Mouse (Mus musculus): ENCODE measurements around the gene Wdr76.
"Not testable (repeated sequence)": the region's sequence is repeated elsewhere in the genome, so short reads cannot be mapped to it uniquely, and the experiment has no call there.

Wdr76 gene

DNA sequence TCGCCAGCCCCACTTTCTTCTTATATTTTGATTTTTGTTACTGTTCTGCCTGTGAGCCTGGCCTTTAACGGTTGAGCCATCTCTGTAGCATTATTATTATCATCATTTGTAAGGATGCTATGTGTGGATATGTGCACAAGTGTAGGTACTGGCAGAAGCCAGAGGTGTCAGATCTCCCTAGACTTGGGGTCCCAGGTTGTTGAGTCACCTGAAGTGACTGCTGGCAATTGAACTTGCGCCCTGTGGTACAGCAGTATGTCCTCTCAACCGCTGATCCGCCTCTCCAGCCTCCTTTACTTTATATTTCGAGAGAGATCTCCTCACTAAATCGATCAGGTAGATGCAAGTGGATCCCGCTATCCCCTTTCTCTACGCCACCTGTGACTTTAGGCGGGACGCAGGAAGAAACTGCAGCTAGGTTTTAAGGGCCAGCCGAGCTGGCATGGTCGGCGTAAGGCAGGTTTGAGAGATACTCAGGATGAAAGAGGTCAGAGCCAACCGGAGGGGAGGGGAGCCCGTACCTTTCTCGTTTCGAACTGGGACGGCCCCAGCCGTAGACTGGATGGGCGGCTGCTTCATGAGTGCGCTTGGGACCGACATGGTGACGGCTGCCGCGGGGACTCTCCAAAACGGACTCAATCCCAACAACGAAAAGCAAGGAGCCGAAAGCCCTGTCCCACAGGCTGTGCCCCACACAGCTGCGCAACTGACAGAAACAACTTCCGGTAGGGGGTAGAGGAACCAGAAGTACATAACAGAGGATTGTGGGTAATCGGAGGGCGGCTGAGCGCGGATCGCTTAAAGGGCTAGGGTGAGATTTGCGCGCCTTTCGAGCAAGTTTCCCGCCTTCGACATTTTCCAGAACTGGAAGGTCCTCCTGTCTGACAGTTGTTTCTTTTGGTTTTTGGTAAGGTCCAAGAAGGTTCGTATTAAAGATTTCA lies at the start of gene Wdr76, which contains the start of gene Mfap1a:
Wdr76 (plus strand) TSS at position 782 of the 941 bp plus-strand sequence.
Mfap1a (minus strand) TSS at position 724 of the 941 bp plus-strand sequence.
- DNase-seq (ENCODE audit: low read depth), result peak; percentile 88

DNA sequence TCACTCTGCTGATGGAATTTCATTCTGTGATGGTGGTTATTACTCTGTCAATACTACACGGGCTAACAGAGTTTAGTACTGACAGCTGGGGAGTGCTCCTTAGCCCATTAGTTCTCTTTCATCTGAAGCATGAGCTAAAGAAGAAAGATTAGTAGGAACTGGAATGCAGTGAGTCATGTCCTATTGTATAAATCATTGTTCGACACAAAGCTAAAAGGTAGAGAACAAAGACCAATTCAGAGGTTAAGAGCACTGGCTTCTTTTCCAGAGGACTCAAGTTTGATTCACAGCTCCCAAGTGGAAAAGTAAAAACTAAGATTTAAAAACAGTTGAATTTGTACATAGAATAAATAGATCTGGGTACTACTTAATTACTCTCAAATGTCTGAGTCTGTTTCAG lies 46.5 kb upstream of the Wdr76 start:
- DNase-seq (ENCODE audit: low read depth), result no peak

DNA sequence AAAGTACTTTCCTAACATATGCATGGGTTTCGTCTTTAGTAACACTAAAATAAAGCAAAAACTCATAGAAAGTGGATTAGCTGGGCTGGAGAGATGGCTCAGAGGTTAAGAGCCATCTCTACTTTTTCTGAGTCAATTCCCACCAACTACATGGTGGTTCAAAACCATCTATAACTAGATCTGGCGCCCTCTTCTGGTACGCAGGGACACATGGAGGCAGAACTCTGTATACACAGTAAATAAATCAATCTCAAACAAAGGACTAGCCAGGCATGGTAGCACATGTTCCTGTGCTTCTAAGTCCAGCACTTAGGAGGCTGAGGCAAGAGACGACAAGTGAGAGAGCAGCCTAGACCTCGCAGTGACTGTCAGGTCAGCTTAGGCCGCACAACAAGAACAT lies 37.5 kb upstream of the Wdr76 start:
- not testable (repeated sequence) for DNase-seq (ENCODE audit: low read depth)

DNA sequence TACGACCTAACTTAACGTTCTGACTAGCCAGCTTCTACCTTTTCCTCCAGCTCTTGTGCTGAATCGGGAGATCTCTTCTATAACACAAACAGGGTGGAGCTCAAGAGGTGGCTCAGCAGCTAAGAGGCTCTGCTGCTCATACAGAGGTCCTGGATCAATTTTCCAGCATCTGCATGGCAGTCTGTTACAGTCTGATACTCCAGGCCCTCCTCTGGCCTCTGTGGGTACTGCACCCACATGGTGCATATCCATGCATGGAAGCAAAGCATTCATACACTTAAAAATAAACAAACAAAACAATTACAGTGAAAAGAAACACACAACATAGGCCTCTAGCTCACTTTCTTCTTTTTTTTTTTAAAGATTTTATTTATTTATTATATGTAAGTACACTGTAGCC lies 33.7 kb upstream of the Wdr76 start:
- not testable (repeated sequence) for DNase-seq (ENCODE audit: low read depth)

DNA sequence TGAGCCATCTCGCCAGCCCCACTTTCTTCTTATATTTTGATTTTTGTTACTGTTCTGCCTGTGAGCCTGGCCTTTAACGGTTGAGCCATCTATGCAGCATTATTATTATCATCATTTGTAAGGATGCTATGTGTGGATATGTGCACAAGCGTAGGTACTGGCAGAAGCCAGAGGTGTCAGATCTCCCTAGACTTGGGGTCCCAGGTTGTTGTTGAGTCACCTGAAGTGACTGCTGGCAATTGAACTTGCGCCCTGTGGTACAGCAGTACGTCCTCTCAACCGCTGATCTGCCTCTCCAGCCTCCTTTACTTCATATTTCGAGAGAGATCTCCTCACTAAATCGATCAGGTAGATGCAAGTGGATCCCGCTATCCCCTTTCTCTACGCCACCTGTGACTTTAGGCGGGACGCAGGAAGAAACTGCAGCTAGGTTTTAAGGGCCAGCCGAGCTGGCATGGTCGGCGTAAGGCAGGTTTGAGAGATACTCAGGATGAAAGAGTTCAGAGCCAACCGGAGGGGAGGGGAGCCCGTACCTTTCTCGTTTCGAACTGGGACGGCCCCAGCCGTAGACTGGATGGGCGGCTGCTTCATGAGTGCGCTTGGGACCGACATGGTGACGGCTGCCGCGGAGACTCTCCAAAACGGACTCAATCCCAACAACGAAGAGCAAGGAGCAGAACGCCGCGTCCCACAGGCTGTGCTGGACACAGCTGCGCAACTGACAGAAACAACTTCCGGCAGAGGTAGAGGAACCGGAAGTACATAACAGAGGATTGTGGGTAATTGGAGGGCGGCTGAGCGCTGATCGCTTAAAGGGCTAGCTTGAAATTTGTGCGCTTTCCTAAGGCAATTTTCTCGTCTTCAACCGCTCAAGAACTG lies 33.0 kb upstream of the Wdr76 start, which contains the start of gene Mfap1b:
Mfap1b (minus strand) TSS at position 767 of the 879 bp plus-strand sequence.
- peak; percentile 90 for DNase-seq (ENCODE audit: low read depth)

DNA sequence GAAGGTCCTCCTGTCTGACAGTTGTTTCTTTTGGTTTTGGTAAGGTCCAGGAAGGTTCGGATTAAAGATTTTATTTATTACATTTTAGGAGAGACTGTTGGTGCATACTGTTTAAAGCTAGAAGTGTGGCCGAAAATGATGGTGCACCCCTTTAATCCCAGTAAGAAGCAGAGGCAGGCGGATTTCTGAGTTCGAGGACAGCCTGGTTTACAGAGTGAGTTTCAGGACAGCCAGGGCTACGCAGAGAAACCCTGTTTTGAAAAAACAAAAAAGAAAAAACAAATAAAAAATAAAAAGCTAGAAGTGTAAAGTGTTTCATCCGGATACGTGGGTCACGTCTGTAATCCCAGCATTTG lies 32.4 kb upstream of the Wdr76 start:
- DNase-seq (ENCODE audit: low read depth), result no peak

DNA sequence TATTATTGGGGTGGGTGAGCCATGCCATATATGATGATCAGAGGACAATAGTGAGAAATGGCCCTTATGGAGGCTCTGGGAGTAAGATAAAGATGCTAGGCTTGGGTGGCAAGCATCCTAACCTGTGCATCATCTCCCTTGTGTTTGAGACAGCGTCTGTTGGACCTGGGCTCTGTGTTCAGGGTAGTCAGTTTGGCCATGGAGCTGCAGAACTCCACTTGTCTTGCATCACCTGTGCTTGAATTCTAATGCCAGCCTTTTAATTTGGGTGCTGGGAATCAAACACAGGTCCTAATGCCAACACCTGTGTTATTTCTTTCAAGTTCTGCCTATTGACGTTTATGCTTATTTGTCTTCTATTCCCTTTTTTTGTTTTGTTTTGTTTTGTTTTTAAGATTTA lies 31.2 kb upstream of the Wdr76 start:
- DNase-seq (ENCODE audit: low read depth), result not testable (repeated sequence)

DNA sequence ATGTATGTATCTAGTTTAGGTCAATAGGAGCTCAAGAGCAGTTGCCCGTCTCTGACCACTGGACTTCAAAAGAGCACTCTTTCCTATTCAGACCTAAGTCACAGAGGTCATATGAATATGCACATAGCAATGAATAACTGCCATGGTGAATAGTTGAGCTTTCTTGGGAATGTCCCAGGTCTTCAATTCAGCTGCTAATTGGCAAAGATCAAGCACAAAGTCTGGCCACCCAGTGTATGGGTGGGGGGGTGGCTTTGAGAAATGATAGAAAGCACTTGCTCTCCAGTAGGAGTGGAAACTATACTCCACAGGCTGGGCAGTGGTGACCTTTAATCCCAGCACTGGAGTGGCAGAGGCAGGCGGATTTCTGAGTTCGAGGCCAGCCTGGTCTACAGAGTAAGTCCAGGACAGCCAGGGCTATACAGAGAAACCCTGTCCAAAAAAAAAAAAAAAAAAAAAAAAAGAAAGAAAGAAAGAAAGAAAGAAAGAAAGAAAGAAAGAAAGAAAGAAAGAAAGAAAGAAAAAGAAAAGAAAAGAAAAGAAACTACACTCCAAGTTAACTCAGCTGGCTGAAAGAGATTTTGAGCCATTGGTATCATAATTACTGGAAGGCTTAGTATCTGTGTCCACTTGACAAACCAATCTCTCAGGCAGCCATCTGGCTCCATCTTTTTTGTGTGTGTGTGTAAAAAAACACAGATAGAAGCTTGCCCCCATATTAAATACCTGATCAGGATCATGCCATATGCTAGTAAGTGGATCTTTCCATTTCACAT lies 28.8 kb upstream of the Wdr76 start:
- no peak for DNase-seq (ENCODE audit: low read depth)

DNA sequence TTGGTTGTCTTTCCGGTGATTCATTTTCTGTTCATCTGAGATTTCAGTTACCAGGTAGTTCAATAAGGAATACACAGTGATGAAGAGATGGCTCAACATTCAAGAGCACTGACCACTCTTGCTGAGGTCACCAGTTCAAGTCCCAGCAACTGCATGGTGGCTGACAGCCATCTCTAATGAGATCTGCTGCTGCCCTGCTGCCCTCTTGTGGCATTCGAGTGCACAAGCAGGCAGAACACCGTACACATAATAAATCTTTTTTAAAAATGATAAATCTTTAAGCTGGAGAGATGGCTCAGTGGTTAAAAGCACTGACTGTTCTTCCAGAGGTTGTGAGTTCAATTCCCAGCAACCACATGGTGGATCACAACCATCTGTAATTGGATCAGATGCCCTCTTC lies 26.0 kb upstream of the Wdr76 start:
- peak; percentile 71 for DNase-seq (ENCODE audit: low read depth)

DNA sequence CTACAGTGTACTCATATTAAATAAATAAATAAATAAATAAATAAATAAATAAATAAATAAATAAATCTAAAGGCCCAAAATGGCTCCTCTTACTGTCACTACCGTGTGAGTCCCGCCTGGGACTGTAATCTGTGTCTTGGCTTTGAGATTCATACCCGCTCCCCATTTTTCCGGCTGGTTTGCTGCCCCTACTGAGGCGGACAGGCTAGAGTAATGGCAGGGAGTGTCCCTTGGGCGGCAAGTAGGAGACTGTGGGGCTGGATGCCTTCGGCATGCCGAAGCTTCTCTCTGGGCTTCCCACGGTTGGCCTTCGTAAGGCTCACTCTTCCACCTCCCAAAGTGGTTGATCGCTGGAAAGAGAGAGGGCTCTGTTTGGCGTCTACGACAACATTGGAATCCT lies 25.6 kb upstream of the Wdr76 start:
- DNase-seq (ENCODE audit: low read depth), result not testable (repeated sequence)

DNA sequence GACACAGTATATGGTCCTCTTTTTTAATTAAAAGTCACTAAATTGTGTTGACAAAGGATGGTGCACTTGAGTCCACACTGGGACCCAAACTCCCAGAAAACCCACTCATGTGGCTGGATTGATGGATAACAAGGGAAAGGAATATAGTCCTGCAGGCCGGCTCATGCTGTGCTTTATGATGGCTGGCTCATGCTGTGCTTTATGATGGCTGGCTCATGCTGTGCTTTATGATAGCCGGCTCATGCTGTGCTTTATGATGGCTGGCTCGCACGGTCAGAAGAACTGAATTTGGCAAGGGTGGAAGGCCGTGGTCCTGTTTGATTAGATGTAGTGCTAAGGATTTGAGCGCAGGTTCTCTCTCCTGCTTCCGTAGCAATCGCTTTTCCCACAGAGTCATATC lies 22.9 kb upstream of the Wdr76 start:
- DNase-seq (ENCODE audit: low read depth), result no peak

DNA sequence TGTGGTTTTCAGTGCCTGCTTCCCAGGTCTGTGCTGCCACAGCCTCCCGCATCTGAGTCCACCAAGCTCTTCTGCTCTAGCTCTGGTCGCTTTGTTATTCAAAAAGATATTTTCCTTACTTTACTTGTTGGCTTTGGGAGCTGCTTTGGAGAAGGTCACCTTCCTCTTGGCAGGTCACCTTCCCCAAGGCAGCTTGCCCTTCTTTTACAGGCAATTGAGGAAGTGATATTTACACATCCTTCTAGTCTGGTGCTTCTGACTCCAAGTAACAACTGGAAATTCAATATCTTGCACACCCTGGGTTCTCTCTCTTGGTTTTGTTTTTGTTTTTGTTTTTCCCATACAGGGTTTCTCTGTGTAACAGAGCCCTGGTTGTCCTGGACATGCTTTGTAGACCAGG lies 22.1 kb upstream of the Wdr76 start:
- not testable (repeated sequence) for DNase-seq (ENCODE audit: low read depth)

DNA sequence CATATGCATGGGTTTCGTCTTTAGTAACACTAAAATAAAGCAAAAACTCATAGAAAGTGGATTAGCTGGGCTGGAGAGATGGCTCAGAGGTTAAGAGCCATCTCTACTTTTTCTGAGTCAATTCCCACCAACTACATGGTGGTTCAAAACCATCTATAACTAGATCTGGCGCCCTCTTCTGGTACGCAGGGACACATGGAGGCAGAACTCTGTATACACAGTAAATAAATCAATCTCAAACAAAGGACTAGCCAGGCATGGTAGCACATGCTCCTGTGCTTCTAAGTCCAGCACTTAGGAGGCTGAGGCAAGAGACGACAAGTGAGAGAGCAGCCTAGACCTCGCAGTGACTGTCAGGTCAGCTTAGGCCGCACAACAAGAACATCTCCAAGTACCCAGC lies 5.0 kb upstream of the Wdr76 start:
- DNase-seq (ENCODE audit: low read depth), result not testable (repeated sequence)

DNA sequence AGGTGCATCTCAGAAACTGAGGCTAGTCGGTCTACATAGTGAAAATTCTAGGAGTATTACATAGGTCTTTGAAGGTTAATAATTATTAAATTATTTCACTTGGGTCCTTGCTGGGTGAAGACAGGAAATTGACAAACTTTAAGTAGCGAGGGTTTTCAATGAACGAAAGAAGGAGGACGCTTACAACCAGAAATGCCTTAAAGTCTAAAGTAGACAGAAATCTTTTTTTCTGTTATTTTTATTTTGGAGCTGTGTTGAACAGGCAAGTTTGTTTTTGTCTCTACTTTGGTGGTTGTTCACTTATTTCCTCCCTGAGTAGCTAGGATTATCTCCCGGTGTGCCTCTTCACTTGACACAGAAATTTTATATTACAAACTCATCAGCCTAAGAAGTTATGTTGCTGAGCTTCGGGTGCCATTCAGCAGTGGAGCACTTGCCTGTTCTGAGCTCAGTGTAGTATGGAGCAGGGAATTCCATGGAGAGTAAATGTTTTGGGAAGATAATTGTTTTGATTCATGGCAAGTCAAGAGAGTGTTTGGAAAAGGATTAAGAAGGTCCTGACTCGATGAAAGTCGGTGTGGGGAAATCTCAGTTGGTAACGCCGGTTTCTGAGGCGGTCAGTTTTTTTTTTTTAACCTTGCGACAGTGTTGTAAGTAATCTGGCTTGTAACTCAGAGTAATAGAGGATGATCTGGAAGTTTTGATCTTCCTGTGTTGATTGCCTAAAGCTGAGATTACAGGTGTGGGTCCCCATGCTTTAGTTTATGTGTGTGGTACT lies 839 bp downstream of the Wdr76 start:
- no peak for DNase-seq (ENCODE audit: low read depth)

DNA sequence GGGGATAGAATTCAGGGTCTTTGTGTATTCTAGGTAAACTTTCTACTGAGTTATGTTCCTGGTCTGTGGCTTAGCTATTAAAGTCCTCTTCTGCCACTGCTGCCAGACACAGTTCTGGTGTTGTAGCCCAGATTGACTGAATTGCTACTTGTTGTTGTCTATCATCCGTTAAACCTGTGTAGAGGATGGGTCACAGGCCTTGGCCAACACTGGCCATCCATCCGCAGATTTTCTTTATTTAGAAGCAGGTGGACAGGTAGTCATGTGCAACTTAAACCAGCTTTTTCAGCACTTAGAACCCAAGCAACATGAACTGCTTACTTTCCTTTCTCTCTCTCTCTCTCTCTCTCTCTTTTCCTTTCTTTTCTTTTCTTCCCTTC lies 1.4 kb downstream of the Wdr76 start:
- DNase-seq (ENCODE audit: low read depth), result no peak

DNA sequence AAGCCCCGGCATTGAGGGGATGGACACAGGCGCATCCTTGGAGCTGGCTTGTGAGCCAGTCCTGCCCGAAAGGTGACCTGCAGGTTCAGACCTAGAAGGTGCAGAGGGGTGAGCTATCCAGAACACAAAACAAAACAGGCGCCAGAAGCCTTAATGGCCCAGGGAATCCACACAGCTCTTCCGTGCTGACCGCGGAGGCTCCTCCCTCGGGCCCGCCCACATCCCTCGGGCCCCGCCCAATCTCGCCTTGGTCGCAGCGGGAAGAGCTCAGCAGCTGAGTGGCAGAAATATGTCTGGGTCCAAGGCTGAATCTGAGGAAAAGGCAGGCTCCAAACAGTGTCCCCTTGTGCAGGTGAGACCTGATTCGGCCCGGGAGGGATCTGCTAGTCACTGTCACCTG lies 3.1 kb downstream of the Wdr76 start:
- peak; percentile 78 for DNase-seq (ENCODE audit: low read depth)

DNA sequence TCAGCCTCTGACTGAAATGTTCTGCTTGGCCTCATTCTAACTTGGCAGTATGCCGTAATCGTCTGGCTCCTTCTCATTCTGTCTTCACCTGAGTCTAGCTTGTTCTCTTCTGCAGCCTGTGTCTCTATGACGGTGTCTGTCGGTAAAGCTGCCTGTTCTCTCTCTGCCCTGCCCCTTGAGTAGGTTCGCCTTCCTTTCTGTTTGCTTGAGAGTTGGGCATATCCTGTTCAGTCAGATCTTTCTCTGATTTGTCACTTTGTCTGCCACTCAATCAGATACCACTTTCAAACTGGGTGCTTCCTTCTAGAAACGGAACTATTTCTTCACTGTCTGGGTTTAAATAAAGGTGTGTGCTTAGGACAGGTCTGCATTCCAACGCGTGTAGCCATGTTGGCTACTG lies 4.9 kb downstream of the Wdr76 start:
- no peak for DNase-seq (ENCODE audit: low read depth)

DNA sequence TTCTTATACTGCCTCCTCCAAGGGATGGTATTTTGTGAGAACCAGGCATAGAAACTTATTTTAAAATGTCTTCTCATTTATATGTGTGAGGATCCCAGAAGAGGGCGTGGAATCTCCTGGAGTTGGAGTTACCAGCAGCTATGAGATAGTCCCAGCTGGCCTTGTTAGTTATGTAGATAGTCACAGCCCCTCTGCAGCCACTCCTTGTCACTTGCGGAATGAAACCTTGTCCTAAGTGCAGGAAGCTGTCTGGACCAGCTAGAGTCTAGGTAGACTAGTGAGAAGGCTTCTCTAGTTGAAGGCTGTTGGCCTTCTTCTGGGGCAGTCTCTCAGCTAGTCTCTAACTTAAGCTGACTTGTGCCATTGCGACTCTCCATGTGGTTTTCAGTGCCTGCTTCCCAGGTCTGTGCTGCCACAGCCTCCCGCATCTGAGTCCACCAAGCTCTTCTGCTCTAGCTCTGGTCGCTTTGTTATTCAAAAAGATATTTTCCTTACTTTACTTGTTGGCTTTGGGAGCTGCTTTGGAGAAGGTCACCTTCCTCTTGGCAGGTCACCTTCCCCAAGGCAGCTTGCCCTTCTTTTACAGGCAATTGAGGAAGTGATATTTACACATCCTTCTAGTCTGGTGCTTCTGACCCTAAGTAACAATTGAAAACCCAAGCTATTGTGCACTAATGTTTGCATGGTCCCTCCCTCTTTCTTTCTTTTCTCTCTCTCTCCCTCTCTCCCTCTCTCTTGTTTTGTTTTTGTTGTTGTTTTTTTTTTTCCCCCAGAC lies 6.7 kb downstream of the Wdr76 start:
- DNase-seq (ENCODE audit: low read depth), result not testable (repeated sequence)

DNA sequence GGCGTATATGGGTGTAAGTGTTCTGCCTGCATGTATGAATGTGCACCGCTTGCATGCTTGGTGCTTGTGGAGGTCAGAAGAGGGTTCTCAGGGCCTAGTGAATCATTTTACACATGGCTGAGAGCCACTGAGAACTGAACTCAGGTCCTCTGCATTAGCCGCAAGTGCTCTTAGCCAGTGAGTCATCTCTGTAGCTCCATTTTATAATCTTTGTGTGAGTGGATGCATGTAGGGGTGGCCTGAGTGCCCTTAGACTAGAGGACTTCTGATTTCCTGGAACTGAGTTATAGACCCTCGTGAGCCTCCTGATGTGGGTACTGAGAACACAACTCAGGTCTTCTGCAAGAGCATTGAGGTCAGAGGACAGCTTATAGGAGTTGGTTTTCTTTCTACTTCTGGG lies 7.7 kb downstream of the Wdr76 start:
- no peak for DNase-seq (ENCODE audit: low read depth)

DNA sequence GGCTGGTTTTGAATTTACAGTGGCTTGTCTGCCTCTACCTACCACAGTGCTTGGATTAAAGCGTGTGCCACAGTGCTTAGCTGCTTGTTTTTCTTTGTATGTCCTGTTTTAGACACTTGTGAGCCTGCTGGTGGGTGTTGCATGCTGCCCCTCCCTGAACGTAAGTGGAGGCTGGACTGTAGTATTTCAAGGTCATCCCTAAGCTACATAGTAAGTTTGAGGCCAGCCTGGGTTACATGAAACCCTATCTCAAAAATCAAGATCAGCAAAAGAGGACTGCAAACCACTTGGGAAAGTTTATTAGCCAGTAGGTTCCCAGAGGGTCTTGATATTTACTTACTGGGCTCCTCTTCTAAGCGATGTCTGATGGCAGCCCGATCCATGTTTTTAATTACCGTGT lies 11.6 kb downstream of the Wdr76 start:
- no peak for DNase-seq (ENCODE audit: low read depth)

All from NIH3T3 (cell line).